Mouse (Mus musculus) bone marrow, adult 2 months (tissue): ENCODE data around the gene Rabep1. TPM values are rescaled to one million over a fixed set of nuclear protein-coding genes. Genes with fewer than 3 reads are reported as not detected.

ENCODE experiments used
- H3K27ac ChIP-seq: fragments of 200-500 bp; 2 replicates; pipeline ENCODE4 v1.5.1; 2012; ENCODE audit warnings: low read depth, mild to moderate bottlenecking, control low read depth, inconsistent platforms, low read length; ENCODE audit not compliant: control insufficient read depth, poor library complexity, insufficient read depth
- H3K4me1 ChIP-seq: fragments of 200-500 bp; 2 replicates; pipeline ENCODE4 v1.6.1; 2011; ENCODE audit warnings: low read length; ENCODE audit not compliant: control insufficient read depth, insufficient read depth
- H3K4me3 ChIP-seq: fragments of 200-500 bp; replicated peaks from 2 replicates; pipeline ENCODE3; 2011; ENCODE audit warnings: mild to moderate bottlenecking, low read depth, low read length, control low read depth; ENCODE audit not compliant: control insufficient read depth
- CTCF ChIP-seq: fragments of 200-500 bp; IDR thresholded peaks from 2 replicates; pipeline ENCODE4 v1.5.1; 2011; ENCODE audit warnings: low read length, control low read depth; ENCODE audit not compliant: control insufficient read depth, insufficient read depth
- POLR2A ChIP-seq: fragments of 200-500 bp; IDR thresholded peaks from 2 replicates; pipeline ENCODE4 v1.6.1; 2011; ENCODE audit warnings: low read depth, mild to moderate bottlenecking, control low read depth, low read length, borderline replicate concordance; ENCODE audit not compliant: control insufficient read depth
- WGBS: fragments of 180-500 bp; shearing (Covaris S2); methylation state at CpG from one replicate; pipeline ENCODE4 v1.1.7; 2018; 5-methylcytosine and 5-hydroxymethylcytosine counted together
- polyA plus RNA-seq: library from polyadenylated mRNA; stranded (reverse); fragments of >200 nt; gene quantifications from 2 replicates; pipeline ENCODE4 v1.2.4, GENCODE M21; 2011; ENCODE audit warnings: low replicate concordance; ENCODE audit not compliant: missing spikeins, insufficient read depth, insufficient read length

The Rabep1 gene
- polyA plus RNA-seq, 1 experiment = 28.8 TPM

GRCm38 (mm10) chr11:70980751-70981510 is 136.4 kb downstream of the Rabep1 start:
- no peak overlapping the region for H3K4me3 ChIP-seq
- WGBS = 82% methylated on average over 14 of the region's 14 CpGs
- TF ChIP-seq CTCF = no peak
- no peak for TF ChIP-seq POLR2A
- peaks cover 1% of the 10 kb centered on the region; the same call in 1 of the 2 replicates for H3K4me1 ChIP-seq
- no peak overlapping the region for H3K27ac ChIP-seq

GRCm38 (mm10) chr11:70982030-70982429 is 137.5 kb downstream of the Rabep1 start:
- TF ChIP-seq POLR2A (no peak), CTCF (no peak)
- H3K27ac ChIP-seq = no peak overlapping the region
- H3K4me3 ChIP-seq = peak overlapping the region; percentile 77
- peaks cover 1% of the 10 kb centered on the region; the same call in 1 of the 2 replicates for H3K4me1 ChIP-seq
- WGBS = 3% methylated on average over 12 of the region's 12 CpGs

- H3K4me3 ChIP-seq = peak within 1 kb of the TSS; percentile 77
- under 1% methylated on average over 64 of the region's 64 CpGs for WGBS
- peaks cover 1% of the 10 kb centered on the region; the same call in 1 of the 2 replicates for H3K4me1 ChIP-seq
- H3K27ac ChIP-seq = no peak within 1 kb of the TSS
- TF ChIP-seq POLR2A (peak; percentile 57; the same call in 1 of the 2 replicates), CTCF (peak; percentile 93)
Observed at GRCm38 (mm10) chr11:70982557-70983228, 138.1 kb downstream of the Rabep1 start, which contains the start of gene C1qbp. TSS of gene C1qbp (minus strand) at chr11:70983026.

Other genes with a start within 250 kb of the Rabep1 start
- not detected in 2 replicates for gene 4930544D05Rik, start 228.9 kb upstream of the Rabep1 start, polyA plus RNA-seq
- gene Chrne, start 225.6 kb upstream of the Rabep1 start, polyA plus RNA-seq = 2.0 TPM in 1 of 2 replicates, not detected in the other
- gene Gp1ba, start 205.7 kb upstream of the Rabep1 start, polyA plus RNA-seq = 8.6 and 28.3 TPM in 2 replicates
- 125 and 265 TPM in 2 replicates for gene Rnf167, start 197.5 kb upstream of the Rabep1 start, polyA plus RNA-seq
- 28.7 and 49.2 TPM in 2 replicates for gene Slc25a11, start 197.3 kb upstream of the Rabep1 start, polyA plus RNA-seq
- 840 and 1,173 TPM in 2 replicates for gene Pfn1, start 190.1 kb upstream of the Rabep1 start, polyA plus RNA-seq
- gene Eno3, start 187.6 kb upstream of the Rabep1 start, polyA plus RNA-seq = 14.7 and 29.8 TPM in 2 replicates
- 37.1 and 70.9 TPM in 2 replicates for gene Spag7, start 175.4 kb upstream of the Rabep1 start, polyA plus RNA-seq
- 11.2 and 24.0 TPM in 2 replicates for gene Camta2, start 156.7 kb upstream of the Rabep1 start, polyA plus RNA-seq
- not detected in 2 replicates for gene Inca1, start 144.6 kb upstream of the Rabep1 start, polyA plus RNA-seq
- 10.0 and 13.7 TPM in 2 replicates for gene Kif1c, start 144.2 kb upstream of the Rabep1 start, polyA plus RNA-seq
- 1.1 and 1.7 TPM in 2 replicates for gene Zfp3, start 80.6 kb upstream of the Rabep1 start, polyA plus RNA-seq
- gene Scimp, start 32.2 kb upstream of the Rabep1 start, polyA plus RNA-seq = 1.9 TPM in 1 of 2 replicates, not detected in the other
- 40.0 and 63.1 TPM in 2 replicates for gene Nup88, start 125.2 kb downstream of the Rabep1 start, polyA plus RNA-seq
- gene Rpain, start 125.4 kb downstream of the Rabep1 start, polyA plus RNA-seq = 51.8 and 149 TPM in 2 replicates
- gene C1qbp, start 138.2 kb downstream of the Rabep1 start, polyA plus RNA-seq = 70.2 and 84.8 TPM in 2 replicates
- gene Dhx33, start 159.7 kb downstream of the Rabep1 start, polyA plus RNA-seq = 4.8 and 11.3 TPM in 2 replicates
- gene Mis12, start 174.8 kb downstream of the Rabep1 start, polyA plus RNA-seq = 22.1 and 29.4 TPM in 2 replicates
- 16.8 and 37.9 TPM in 2 replicates for gene Derl2, start 175.1 kb downstream of the Rabep1 start, polyA plus RNA-seq
- gene 6330403K07Rik, start 188.7 kb downstream of the Rabep1 start, polyA plus RNA-seq = not detected in 2 replicates